Comparison of ENCODE assay signal across 7 mouse cellular contexts in genomic region chr13:107021461-107022265, GRCm38 (mm10). TPM values are rescaled to one million over a fixed set of nuclear protein-coding genes. Genes with fewer than 3 reads are reported as not detected.
DNase-seq lines count a peak whose midpoint lies in the region; ATAC-seq lines count a peak whose summit lies in the region.

Gene Kif2a (minus strand): TSS chr13:107022126.

- peak within 1 kb of the TSS; percentile 94 for H3K27ac ChIP-seq in intestine, embryonic 16.5 days (ENCODE audit: low read length)
- peak within 1 kb of the TSS; percentile 97 for H3K27ac ChIP-seq in limb, embryonic 10.5 days
- H3K27ac ChIP-seq in midbrain, embryonic 12.5 days (replicated peaks), result peak within 1 kb of the TSS; percentile 98

- peak within 1 kb of the TSS; percentile 94 for H3K4me2 ChIP-seq in intestine, embryonic 16.5 days (ENCODE audit: low read depth, low read length)
- peak within 1 kb of the TSS; percentile 67 for H3K4me2 ChIP-seq in midbrain, embryonic 12.5 days (replicated peaks)

- DNase-seq in adrenal gland, adult (ENCODE audit: inconsistent age in 2 of 2, low spot score in 1 of 2), result peak; percentile 68 to 86
- peak; percentile 39 for DNase-seq in embryo, embryonic 11.5 days (ENCODE audit: low read depth, low spot score)
- DNase-seq in gastrocnemius, postnatal 4 days (ENCODE audit: low spot score in 2 of 2), result peak; percentile 38 to 59
- peak; percentile 80 for DNase-seq in limb, embryonic 10.5 days (ENCODE audit: low spot score)
- peak; percentile 47 for DNase-seq in spleen, adult 12 weeks (ENCODE audit: low spot score)

- peaks cover 17% of the 10 kb centered on the region for H3K4me1 ChIP-seq in intestine, embryonic 16.5 days (ENCODE audit: control insufficient read depth, insufficient read depth, low read length)
- peaks cover 13% of the 10 kb centered on the region for H3K4me1 ChIP-seq in limb, embryonic 10.5 days
- H3K4me1 ChIP-seq in midbrain, embryonic 12.5 days, result peaks cover 12% of the 10 kb centered on the region

- under 1% methylated on average over 70 of the region's 87 CpGs for WGBS in intestine, embryonic 16.5 days
- 3% methylated on average over 76 of the region's 87 CpGs for WGBS in limb, embryonic 10.5 days
- WGBS in midbrain, embryonic 12.5 days, result 7% methylated on average over 79 of the region's 87 CpGs

- H3K9me3 ChIP-seq in intestine, embryonic 16.5 days (ENCODE audit: control insufficient read depth, low read length), result no peaks in the 10 kb centered on the region
- H3K9me3 ChIP-seq in limb, embryonic 10.5 days (replicated peaks), result no peaks in the 10 kb centered on the region
- H3K9me3 ChIP-seq in midbrain, embryonic 12.5 days, result no peaks in the 10 kb centered on the region

- H3K27me3 ChIP-seq in intestine, embryonic 16.5 days (replicated peaks; ENCODE audit: control insufficient read depth, insufficient read depth, low read length), result no peaks in the 10 kb centered on the region
- no peaks in the 10 kb centered on the region for H3K27me3 ChIP-seq in limb, embryonic 10.5 days (ENCODE audit: low read depth, poor library complexity, severe bottlenecking)
- H3K27me3 ChIP-seq in midbrain, embryonic 12.5 days, result no peaks in the 10 kb centered on the region

- H3K4me3 ChIP-seq in intestine, embryonic 16.5 days (ENCODE audit: low read length), result peak within 1 kb of the TSS; percentile 91
- H3K4me3 ChIP-seq in limb, embryonic 10.5 days, result peak within 1 kb of the TSS; percentile 94
- peak within 1 kb of the TSS; percentile 94 for H3K4me3 ChIP-seq in midbrain, embryonic 12.5 days

- H3K36me3 ChIP-seq in intestine, embryonic 16.5 days (ENCODE audit: control insufficient read depth, insufficient read depth, low read length), result no peaks in the 10 kb centered on the region
- H3K36me3 ChIP-seq in limb, embryonic 10.5 days, result peaks cover 12% of the 10 kb centered on the region
- peaks cover 4% of the 10 kb centered on the region; the same call in 1 of the 2 replicates for H3K36me3 ChIP-seq in midbrain, embryonic 12.5 days

- H3K9ac ChIP-seq in intestine, embryonic 16.5 days (ENCODE audit: low read depth, low read length), result peak within 1 kb of the TSS; percentile 93
- H3K9ac ChIP-seq in midbrain, embryonic 12.5 days (replicated peaks), result peak within 1 kb of the TSS; percentile 84

- ATAC-seq in intestine, embryonic 16.5 days, result peak; percentile 70
- peak; percentile 60 for ATAC-seq in midbrain, embryonic 12.5 days (ENCODE audit: low FRiP score, low read depth)

RNA-seq across cellular contexts. Expression of gene Kif2a, which starts in this region (rescaled TPM):
- total RNA-seq in gastrocnemius, postnatal 4 days (2021), result 10 to 100 TPM; 42.5 to 53.4 TPM
- 6.1 and 7.5 TPM in 2 replicates for polyA plus RNA-seq in intestine, embryonic 16.5 days (2015; fragmentation: Nextera tagmentation; extraction: Ambion mirVana)
- polyA plus RNA-seq in limb, embryonic 10.5 days (2016; fragmentation: Nextera tagmentation; extraction: Ambion mirVana), result 16.2 and 21.8 TPM in 2 replicates
- 27.4 and 27.7 TPM in 2 replicates for polyA plus RNA-seq in midbrain, embryonic 12.5 days (2016; fragmentation: Nextera tagmentation; extraction: Ambion mirVana)

Comparison
In these comparisons a context has a peak if more than half of its experiments do, and no peak if none do; other contexts are left out.
1. Peak in every context shown above with its lines: DNase-seq, ATAC-seq, H3K4me3 ChIP-seq and H3K27ac ChIP-seq.